8 mouse cellular contexts compared by ENCODE assay signal in the genomic region with DNA sequence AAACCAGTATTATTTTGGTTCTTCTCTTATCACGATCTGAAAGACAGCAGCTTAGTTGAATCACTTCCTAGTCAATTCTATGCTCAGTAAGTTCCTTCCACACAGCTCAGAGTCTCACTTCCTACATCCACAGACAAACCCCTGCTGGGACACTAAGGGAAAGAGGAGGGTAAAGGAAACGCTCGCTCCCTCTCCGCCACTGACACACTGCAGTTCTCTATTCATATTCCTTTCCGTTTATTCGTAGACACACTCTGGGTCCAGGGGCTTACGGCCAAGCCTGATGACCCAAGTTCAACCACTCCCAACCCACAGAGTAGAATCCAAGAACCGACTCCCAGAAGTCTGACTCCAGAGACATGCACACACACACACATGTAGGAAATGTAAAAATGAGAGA. TPM values are rescaled to one million over a fixed set of nuclear protein-coding genes. Genes with fewer than 3 reads are reported as not detected.
DNase-seq lines count a peak whose midpoint lies in the region; ATAC-seq and TF ChIP-seq lines count a peak whose summit lies in the region.
"Had no signal": no experiment of that assay in that cellular context is flagged by ENCODE, and none has a peak within 500 bp of the region (broad histone marks: within the 10 kb centered on the region; RNA-seq: fewer than 3 reads in every experiment).

No protein-coding gene starts in this region.

- no peak overlapping the region for H3K4me3 ChIP-seq in limb, embryonic 13.5 days
- no peak overlapping the region for H3K4me3 ChIP-seq in limb, embryonic 10.5 days
- no peak overlapping the region for H3K4me3 ChIP-seq in hindbrain, postnatal 0 days (ENCODE audit: low read length)
- no peak overlapping the region for H3K4me3 ChIP-seq in midbrain, embryonic 10.5 days
- H3K4me3 ChIP-seq: hindbrain, embryonic 15.5 days had no signal

- peaks cover 19% of the 10 kb centered on the region for H3K4me1 ChIP-seq in limb, embryonic 13.5 days
- H3K4me1 ChIP-seq in limb, embryonic 10.5 days = peaks cover 3% of the 10 kb centered on the region; the same call in 1 of the 2 replicates
- peaks cover 20% of the 10 kb centered on the region for H3K4me1 ChIP-seq in hindbrain, postnatal 0 days (ENCODE audit: insufficient read depth, low read length)
- H3K4me1 ChIP-seq in midbrain, embryonic 10.5 days = peaks cover 19% of the 10 kb centered on the region

- H3K4me2 ChIP-seq in limb, embryonic 13.5 days (replicated peaks) = peak overlapping the region; percentile 14; the same call in 1 of the 2 replicates
- peak overlapping the region; percentile 57; the same call in 1 of the 2 replicates for H3K4me2 ChIP-seq in hindbrain, postnatal 0 days (ENCODE audit: low read depth, low read length)

- no peak for ATAC-seq in limb, embryonic 13.5 days (ENCODE audit: low FRiP score, low read depth)
- ATAC-seq in granulocyte monocyte progenitor cell, adult 5-6 weeks (replicated peaks; ENCODE audit: poor library complexity, severe bottlenecking) = peak; percentile 60
- no peak for ATAC-seq in hindbrain, postnatal 0 days
- peak; percentile 37 for ATAC-seq in megakaryocyte progenitor cell, adult 5-6 weeks (replicated peaks; ENCODE audit: poor library complexity)

- H3K9ac ChIP-seq in limb, embryonic 13.5 days = no peak overlapping the region
- H3K9ac ChIP-seq in hindbrain, postnatal 0 days (replicated peaks; ENCODE audit: low read length) = no peak overlapping the region
- H3K9ac ChIP-seq: hindbrain, embryonic 15.5 days had no signal

- no peaks in the 10 kb centered on the region for H3K27me3 ChIP-seq in limb, embryonic 13.5 days
- H3K27me3 ChIP-seq in limb, embryonic 10.5 days (ENCODE audit: low read depth, poor library complexity, severe bottlenecking) = no peaks in the 10 kb centered on the region
- H3K27me3 ChIP-seq in hindbrain, postnatal 0 days (ENCODE audit: insufficient read depth, low read length) = no peaks in the 10 kb centered on the region
- no peaks in the 10 kb centered on the region for H3K27me3 ChIP-seq in midbrain, embryonic 10.5 days (ENCODE audit: low read depth, poor library complexity, severe bottlenecking)
- H3K27me3 ChIP-seq: hindbrain, embryonic 15.5 days had no signal

- no peak for DNase-seq in limb, embryonic 10.5 days (ENCODE audit: low spot score)
- DNase-seq in hindbrain, postnatal 0 days (ENCODE audit: low spot score) = no peak
- DNase-seq in embryo, embryonic 10.5 days (ENCODE audit: low spot score) = no peak
- DNase-seq in midbrain, embryonic 10.5 days (ENCODE audit: low spot score) = no peak

- peaks cover 8% of the 10 kb centered on the region; the same call in 1 of the 2 replicates for H3K36me3 ChIP-seq in limb, embryonic 13.5 days
- H3K36me3 ChIP-seq in limb, embryonic 10.5 days = peaks cover 12% of the 10 kb centered on the region
- H3K36me3 ChIP-seq in hindbrain, postnatal 0 days (ENCODE audit: insufficient read depth, low read length) = no peaks in the 10 kb centered on the region
- 0 out of 2 replicates have a peak, but pooled peaks cover 10% of the 10 kb centered on the region for H3K36me3 ChIP-seq in midbrain, embryonic 10.5 days
- H3K36me3 ChIP-seq: hindbrain, embryonic 15.5 days had no signal

- TF ChIP-seq CTCF in hindbrain, postnatal 0 days (IDR thresholded peaks at IDR 0.05; ENCODE audit: low read depth) = no peak

- WGBS in limb, embryonic 13.5 days = 87% methylated on average over 8 of the region's 8 CpGs
- 91% methylated on average over 8 of the region's 8 CpGs for WGBS in limb, embryonic 10.5 days
- 61% methylated on average over 8 of the region's 8 CpGs for WGBS in hindbrain, postnatal 0 days
- 91% methylated on average over 8 of the region's 8 CpGs for WGBS in midbrain, embryonic 10.5 days

- H3K9me3 ChIP-seq in limb, embryonic 13.5 days = no peaks in the 10 kb centered on the region
- no peaks in the 10 kb centered on the region for H3K9me3 ChIP-seq in limb, embryonic 10.5 days (replicated peaks)
- no peaks in the 10 kb centered on the region for H3K9me3 ChIP-seq in hindbrain, postnatal 0 days (ENCODE audit: low read length)
- H3K9me3 ChIP-seq in midbrain, embryonic 10.5 days (replicated peaks) = no peaks in the 10 kb centered on the region
- H3K9me3 ChIP-seq: hindbrain, embryonic 15.5 days had no signal

- no peak overlapping the region; the same call in 1 of the 2 replicates for H3K27ac ChIP-seq in limb, embryonic 13.5 days
- no peak overlapping the region for H3K27ac ChIP-seq in limb, embryonic 10.5 days
- no peak overlapping the region for H3K27ac ChIP-seq in hindbrain, postnatal 0 days
- no peak overlapping the region for H3K27ac ChIP-seq in midbrain, embryonic 10.5 days (replicated peaks)
- H3K27ac ChIP-seq: hindbrain, embryonic 15.5 days had no signal

RNA-seq across cellular contexts. Expression of gene Zdhhc20, which starts 2.9 kb away (rescaled TPM):
- 81.8 and 83.4 TPM in 2 replicates for polyA plus RNA-seq in limb, embryonic 13.5 days (2015; fragmentation: Nextera tagmentation; extraction: Ambion mirVana)
- polyA plus RNA-seq in limb, embryonic 10.5 days (2016; fragmentation: Nextera tagmentation; extraction: Ambion mirVana) = 53.6 and 62.7 TPM in 2 replicates
- total RNA-seq in granulocyte monocyte progenitor cell, adult 5-6 weeks (2014; fragmentation: Nextera tagmentation) = 29.1 and 41.4 TPM in 2 replicates
- total RNA-seq in granulocyte monocyte progenitor cell, adult 5-6 weeks (2017) = 42.3 and 60.9 TPM in 2 replicates
- 18.6 and 29.8 TPM in 2 replicates for total RNA-seq in hindbrain, postnatal 0 days (2014; rRNA removed)
- 34.6 and 37.2 TPM in 2 replicates for polyA plus RNA-seq in hindbrain, postnatal 0 days (2015; fragmentation: Nextera tagmentation; extraction: Ambion mirVana)
- 43.5 and 49.2 TPM in 2 replicates for total RNA-seq in megakaryocyte progenitor cell, adult 5-6 weeks (2015)
- 40.8 and 44.5 TPM in 2 replicates for total RNA-seq in megakaryocyte progenitor cell, adult 5-6 weeks (2017)
- polyA plus RNA-seq in midbrain, embryonic 10.5 days (2016; fragmentation: Nextera tagmentation; extraction: Ambion mirVana) = 52.9 and 53.7 TPM in 2 replicates

Comparison
In these comparisons a context has a peak if more than half of its experiments do, and no peak if none do; other contexts are left out.
1. ATAC-seq: peak in granulocyte monocyte progenitor cell, adult 5-6 weeks (single experiment) and megakaryocyte progenitor cell, adult 5-6 weeks (single experiment); none in limb, embryonic 13.5 days (single experiment) and hindbrain, postnatal 0 days (single experiment).